Comparison of ENCODE assay signal across 16 mouse cellular contexts in the genomic region with DNA sequence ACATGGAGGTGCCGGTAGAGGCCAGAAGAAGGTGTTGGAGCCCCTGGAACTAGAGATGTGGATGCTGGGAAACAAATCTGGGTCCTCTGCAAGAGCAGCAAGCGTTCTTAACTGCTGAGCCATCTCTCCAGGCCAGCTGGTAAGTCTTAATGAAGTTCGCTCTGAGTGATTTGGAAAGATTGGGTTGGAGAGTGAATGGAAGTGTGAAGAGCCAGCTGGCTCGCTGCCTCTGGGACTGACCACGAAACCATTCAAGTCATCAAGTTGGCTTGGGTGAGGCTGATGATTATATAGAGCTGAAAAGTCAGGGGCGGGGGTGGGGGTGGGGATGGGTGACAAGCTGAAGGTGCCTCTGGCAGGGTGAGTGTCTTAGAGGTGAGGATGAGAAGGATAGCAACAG.
DNase-seq lines count a peak whose midpoint lies in the region; ATAC-seq and TF ChIP-seq lines count a peak whose summit lies in the region.
"Had no signal": no experiment of that assay in that cellular context is flagged by ENCODE, and none has a peak within 500 bp of the region (broad histone marks: within the 10 kb centered on the region; RNA-seq: fewer than 3 reads in every experiment).

No protein-coding gene starts in this region.

- TF ChIP-seq CTCF in gastrocnemius, adult 2 months (IDR thresholded peaks at IDR 0.05) = no peak
- TF ChIP-seq CTCF in lung, embryonic 14.5 days (IDR thresholded peaks at IDR 0.05; ENCODE audit: low read depth) = no peak

- H3K4me2 ChIP-seq in lung, embryonic 14.5 days = no peak overlapping the region
- H3K4me2 ChIP-seq in kidney, embryonic 16.5 days (replicated peaks; ENCODE audit: low read depth, low read length) = no peak overlapping the region
- H3K4me2 ChIP-seq: hindbrain, embryonic 14.5 days; limb, embryonic 15.5 days had no signal

- H3K4me3 ChIP-seq in gastrocnemius, adult 2 months = no peak overlapping the region
- no peak overlapping the region for H3K4me3 ChIP-seq in lung, embryonic 14.5 days (ENCODE audit: low read depth, low read length)
- H3K4me3 ChIP-seq in kidney, embryonic 16.5 days (ENCODE audit: low read length) = no peak overlapping the region
- H3K4me3 ChIP-seq: limb, embryonic 15.5 days; megakaryocyte, embryonic 14.5 days had no signal

- ATAC-seq in lung, embryonic 14.5 days (ENCODE audit: insufficient read depth) = no peak; the same call in 1 of the 2 replicates
- no peak for ATAC-seq in kidney, embryonic 16.5 days (ENCODE audit: low FRiP score, low TSS enrichment)
- ATAC-seq: midbrain, embryonic 16.5 days had no signal

- H3K27ac ChIP-seq in gastrocnemius, adult 2 months = no peak overlapping the region
- H3K27ac ChIP-seq in lung, embryonic 14.5 days (ENCODE audit: low read depth) = no peak overlapping the region
- H3K27ac ChIP-seq in kidney, embryonic 16.5 days (ENCODE audit: low read length) = no peak overlapping the region
- H3K27ac ChIP-seq: hindbrain, embryonic 14.5 days; limb, embryonic 15.5 days had no signal

- H3K9me3 ChIP-seq in lung, embryonic 14.5 days (ENCODE audit: low read depth, low read length) = no peaks in the 10 kb centered on the region
- H3K9me3 ChIP-seq in kidney, embryonic 16.5 days (ENCODE audit: low read length) = no peaks in the 10 kb centered on the region
- H3K9me3 ChIP-seq: limb, embryonic 15.5 days had no signal

- no peaks in the 10 kb centered on the region for H3K4me1 ChIP-seq in lung, embryonic 14.5 days (ENCODE audit: insufficient read depth)
- peaks cover 4% of the 10 kb centered on the region; the same call in 1 of the 2 replicates for H3K4me1 ChIP-seq in kidney, embryonic 16.5 days (ENCODE audit: insufficient read depth, low read length)
- H3K4me1 ChIP-seq: megakaryocyte, embryonic 14.5 days had no signal

- peak; percentile 56 for DNase-seq in gastrocnemius, adult 2 months
- no peak for DNase-seq in gastrocnemius, postnatal 10 days
- DNase-seq in lung, embryonic 14.5 days = peak; percentile 58
- DNase-seq in lung, postnatal 25 days (ENCODE audit: low spot score) = no peak
- DNase-seq in adipocyte (ENCODE audit: low spot score) = peak; percentile 52
- peak; percentile 23 to 75 for DNase-seq in lung, postnatal 4 days
- DNase-seq in layer of hippocampus, adult 8-10 months (ENCODE audit: low spot score in 2 of 2) = no peak
- DNase-seq: adrenal gland, adult 2 months; cerebellum, postnatal 25 days; kidney, adult 11 months; kidney, postnatal 10 days had no signal

- H3K36me3 ChIP-seq in lung, embryonic 14.5 days (ENCODE audit: insufficient read depth) = no peaks in the 10 kb centered on the region
- no peaks in the 10 kb centered on the region for H3K36me3 ChIP-seq in kidney, embryonic 16.5 days (ENCODE audit: insufficient read depth, low read length)
- H3K36me3 ChIP-seq: limb, embryonic 15.5 days had no signal

- no peak overlapping the region for H3K9ac ChIP-seq in lung, embryonic 14.5 days
- no peak overlapping the region for H3K9ac ChIP-seq in kidney, embryonic 16.5 days (replicated peaks; ENCODE audit: low read length)
- H3K9ac ChIP-seq: hindbrain, embryonic 14.5 days; limb, embryonic 15.5 days had no signal

- 64% methylated on average over 6 of the region's 6 CpGs for WGBS in lung, embryonic 14.5 days
- 71% methylated on average over 6 of the region's 6 CpGs for WGBS in kidney, embryonic 16.5 days

- no peaks in the 10 kb centered on the region for H3K27me3 ChIP-seq in lung, embryonic 14.5 days (ENCODE audit: insufficient read depth, low read length)
- no peaks in the 10 kb centered on the region for H3K27me3 ChIP-seq in kidney, embryonic 16.5 days (ENCODE audit: insufficient read depth, low read length)
- H3K27me3 ChIP-seq: limb, embryonic 15.5 days; megakaryocyte, embryonic 14.5 days had no signal

- intact Hi-C loops in gastrocnemius, adult 2 months (cut with DNase I) = no loop called here

Comparison
In these comparisons a context has a peak if more than half of its experiments do, and no peak if none do; other contexts are left out.
1. DNase-seq: peak in gastrocnemius, adult 2 months (single experiment), lung, embryonic 14.5 days (single experiment), adipocyte (single experiment) and lung, postnatal 4 days (2 of 2); none in gastrocnemius, postnatal 10 days (single experiment), lung, postnatal 25 days (single experiment) and layer of hippocampus, adult 8-10 months (0 of 2).